Mouse (Mus musculus) kidney, embryonic 14.5 days (tissue): ENCODE data around the gene Cd244a. TPM values are rescaled to one million over a fixed set of nuclear protein-coding genes. Genes with fewer than 3 reads are reported as not detected.

Experiments used
- ATAC-seq: fragments of 200-750 bp; cut with Nextera tagmentation; 2 replicates; pipeline ENCODE4 v1.8.0; 2017; ENCODE audit warnings: moderate number of reproducible peaks, mild to moderate bottlenecking, moderate TSS enrichment, moderate library complexity; ENCODE audit not compliant: low FRiP score, low TSS enrichment
- H3K27ac ChIP-seq: fragments of 300-500 bp; sonication (generic); 2 replicates; pipeline ENCODE4 v1.5.1; 2014; ENCODE audit warnings: low read depth, mild to moderate bottlenecking, low read length, moderate library complexity, mixed read lengths
- H3K27me3 ChIP-seq: fragments of 300-500 bp; sonication (generic); 2 replicates; pipeline ENCODE4 v1.6.1; 2014; ENCODE audit warnings: mild to moderate bottlenecking, low read length; ENCODE audit not compliant: control insufficient read depth, insufficient read depth
- H3K36me3 ChIP-seq: fragments of 300-500 bp; sonication (generic); 2 replicates; pipeline ENCODE4 v1.6.1; 2014; ENCODE audit warnings: low read length, mixed read lengths; ENCODE audit not compliant: control insufficient read depth, insufficient read depth
- H3K4me1 ChIP-seq: fragments of 300-500 bp; sonication (generic); 2 replicates; pipeline ENCODE4 v1.6.1; 2014; ENCODE audit warnings: low read length, mixed read lengths; ENCODE audit not compliant: control insufficient read depth, insufficient read depth
- H3K4me2 ChIP-seq: fragments of 300-500 bp; sonication (generic); replicated peaks from 2 replicates; pipeline ENCODE4 v1.6.1; 2014; ENCODE audit warnings: low read depth, mild to moderate bottlenecking, low read length
- H3K4me3 ChIP-seq: fragments of 300-500 bp; sonication (generic); 2 replicates; pipeline ENCODE4 v1.5.1; 2014; ENCODE audit warnings: mild to moderate bottlenecking, low read length
- H3K9ac ChIP-seq: fragments of 300-500 bp; sonication (generic); 2 replicates; pipeline ENCODE4 v1.6.1; 2014; ENCODE audit warnings: low read depth, mild to moderate bottlenecking, low read length, moderate library complexity
- H3K9me3 ChIP-seq: fragments of 300-500 bp; sonication (generic); 2 replicates; pipeline ENCODE4 v1.6.1; 2016; ENCODE audit warnings: low read length; ENCODE audit not compliant: control insufficient read depth
- WGBS: fragments of 180-500 bp; shearing (Covaris S2); extraction: QIAGEN DNeasy Blood & Tissue Kit; methylation state at CpG from one replicate; pipeline ENCODE4 v1.1.7; 2014; 5-methylcytosine and 5-hydroxymethylcytosine counted together
- polyA plus RNA-seq: library from polyadenylated mRNA; unstranded; fragments of >200 nt; fragmentation: Nextera tagmentation; extraction: Ambion mirVana; gene quantifications from 2 replicates; pipeline ENCODE4 v1.2.1, GENCODE M21; 2014

The Cd244a gene
- polyA plus RNA-seq, 1 experiment from 2014 or later, result not detected

- Histone ChIP-seq H3K9ac (no peak overlapping the region), H3K27ac (no peak overlapping the region), H3K4me1 (no peaks in the 10 kb centered on the region), H3K27me3 (no peaks in the 10 kb centered on the region), H3K4me2 (no peak overlapping the region), H3K36me3 (no peaks in the 10 kb centered on the region), H3K4me3 (no peak overlapping the region), H3K9me3 (no peaks in the 10 kb centered on the region)
- ATAC-seq, result no peak; the same call in 1 of the 2 replicates
- 43% methylated on average over 7 of the region's 7 CpGs for WGBS
Observed at GRCm38 (mm10) chr1:171630041-171630440, 71.0 kb downstream of the Cd244a start.

GRCm38 (mm10) chr1:171630912-171631311 lies 71.9 kb downstream of the Cd244a start:
- H3K4me2 ChIP-seq, result no peak overlapping the region
- 86% methylated on average over 4 of the region's 4 CpGs for WGBS
- no peaks in the 10 kb centered on the region for H3K27me3 ChIP-seq
- H3K9me3 ChIP-seq, result no peaks in the 10 kb centered on the region
- no peaks in the 10 kb centered on the region for H3K36me3 ChIP-seq
- H3K27ac ChIP-seq, result no peak overlapping the region
- no peak overlapping the region for H3K9ac ChIP-seq
- ATAC-seq, result no peak
- no peak overlapping the region for H3K4me3 ChIP-seq
- H3K4me1 ChIP-seq, result no peaks in the 10 kb centered on the region

GRCm38 (mm10) chr1:171631447-171631846 lies 72.5 kb downstream of the Cd244a start:
- 71% methylated on average over 2 of the region's 2 CpGs for WGBS

GRCm38 (mm10) chr1:171635696-171636095 lies 76.7 kb downstream of the Cd244a start:
- ATAC-seq, result peak; percentile 76; the same call in 1 of the 2 replicates
- Histone ChIP-seq H3K9me3 (no peaks in the 10 kb centered on the region), H3K4me1 (no peaks in the 10 kb centered on the region), H3K36me3 (no peaks in the 10 kb centered on the region), H3K4me2 (no peak overlapping the region), H3K9ac (no peak overlapping the region), H3K27ac (no peak overlapping the region), H3K4me3 (no peak overlapping the region), H3K27me3 (no peaks in the 10 kb centered on the region)
- 40% methylated on average over 6 of the region's 6 CpGs for WGBS

More at GRCm38 (mm10) chr1:171631447-171631846, 72.5 kb downstream of the Cd244a start:
- no peak overlapping the region for H3K4me2 ChIP-seq
- no peaks in the 10 kb centered on the region for H3K4me1 ChIP-seq
- no peak overlapping the region for H3K27ac ChIP-seq
- no peaks in the 10 kb centered on the region for H3K9me3 ChIP-seq
- H3K36me3 ChIP-seq, result no peaks in the 10 kb centered on the region
- no peaks in the 10 kb centered on the region for H3K27me3 ChIP-seq
- no peak overlapping the region for H3K9ac ChIP-seq
- H3K4me3 ChIP-seq, result no peak overlapping the region
- no peak for ATAC-seq

- Histone ChIP-seq H3K9me3 (no peaks in the 10 kb centered on the region), H3K36me3 (no peaks in the 10 kb centered on the region), H3K27me3 (no peaks in the 10 kb centered on the region), H3K4me2 (no peak overlapping the region), H3K4me1 (no peaks in the 10 kb centered on the region), H3K27ac (no peak overlapping the region), H3K4me3 (no peak overlapping the region), H3K9ac (no peak overlapping the region)
- 87% methylated on average over 8 of the region's 8 CpGs for WGBS
- ATAC-seq, result no peak
Observed at GRCm38 (mm10) chr1:171637101-171637500, 78.1 kb downstream of the Cd244a start.

- H3K9ac ChIP-seq, result no peak overlapping the region
- H3K27me3 ChIP-seq, result no peaks in the 10 kb centered on the region
- no peaks in the 10 kb centered on the region for H3K36me3 ChIP-seq
- no peak for ATAC-seq
- H3K4me1 ChIP-seq, result no peaks in the 10 kb centered on the region
- no peak overlapping the region for H3K4me3 ChIP-seq
- no peak overlapping the region for H3K4me2 ChIP-seq
- H3K27ac ChIP-seq, result no peak overlapping the region
- H3K9me3 ChIP-seq, result no peaks in the 10 kb centered on the region
- WGBS, result 72% methylated on average over 2 of the region's 2 CpGs
Observed at GRCm38 (mm10) chr1:171638686-171639085, 79.7 kb downstream of the Cd244a start.

GRCm38 (mm10) chr1:171640796-171641195 lies 81.8 kb downstream of the Cd244a start:
- Histone ChIP-seq H3K9ac (no peak overlapping the region), H3K4me3 (no peak overlapping the region), H3K27ac (no peak overlapping the region), H3K27me3 (no peaks in the 10 kb centered on the region), H3K36me3 (no peaks in the 10 kb centered on the region), H3K9me3 (no peaks in the 10 kb centered on the region), H3K4me1 (no peaks in the 10 kb centered on the region), H3K4me2 (no peak overlapping the region)
- 93% methylated on average over 6 of the region's 6 CpGs for WGBS
- ATAC-seq, result no peak

- WGBS, result 70% methylated on average over 7 of the region's 7 CpGs
- Histone ChIP-seq H3K9ac (no peak overlapping the region), H3K27me3 (no peaks in the 10 kb centered on the region), H3K36me3 (no peaks in the 10 kb centered on the region), H3K27ac (no peak overlapping the region), H3K4me3 (no peak overlapping the region), H3K9me3 (no peaks in the 10 kb centered on the region), H3K4me1 (no peaks in the 10 kb centered on the region), H3K4me2 (no peak overlapping the region)
- no peak for ATAC-seq
Observed at GRCm38 (mm10) chr1:171643612-171644011, 84.6 kb downstream of the Cd244a start.

GRCm38 (mm10) chr1:171646429-171646940 lies 87.5 kb downstream of the Cd244a start:
- Histone ChIP-seq H3K4me2 (no peak overlapping the region), H3K36me3 (no peaks in the 10 kb centered on the region), H3K4me1 (no peaks in the 10 kb centered on the region), H3K4me3 (no peak overlapping the region), H3K9me3 (no peaks in the 10 kb centered on the region), H3K9ac (no peak overlapping the region), H3K27me3 (no peaks in the 10 kb centered on the region), H3K27ac (no peak overlapping the region)
- ATAC-seq, result no peak
- WGBS, result 56% methylated on average over 5 of the region's 5 CpGs
